Mouse (Mus musculus) adrenal gland, postnatal 10 days (tissue): ENCODE measurements at regions not wholly inside any gene's neighbourhood (a gene's known extent, or its start where the extent isn't known, plus 50 kb on each side); places are given as distances from the start of the nearest gene placed in this dataset.

Source experiments
- DNase-seq: peaks from one replicate; pipeline ENCODE4 v3.0.0; 2021; ENCODE audit warnings: mixed read lengths

- no peak for DNase-seq
Observed at GRCm38 (mm10) chr3:43700711-43701110, 1677.5 kb upstream of the Pcdh10 start.

- DNase-seq = peak; percentile 12
Observed at GRCm38 (mm10) chr3:43719768-43720383, 1658.3 kb upstream of the Pcdh10 start.
